Mouse (Mus musculus) left cerebral cortex, postnatal 4 days (tissue): ENCODE measurements around the gene Lamc3. TPM values are rescaled to one million over a fixed set of nuclear protein-coding genes. Genes with fewer than 3 reads are reported as not detected.
"Not testable (repeated sequence)": the region's sequence is repeated elsewhere in the genome, so short reads cannot be mapped to it uniquely, and the experiment has no call there.

ENCODE experiments used
- DNase-seq: peaks from one replicate; pipeline ENCODE4 v3.0.0-alpha.2; 2022
- intact Hi-C: fragments of 180-260 bp; cut with DNase I; formaldehyde crosslinking; loops from one replicate; pipeline ENCODE4 v1.15.1; 2025
- total RNA-seq, 2 experiments: library from RNA; stranded (reverse); gene quantifications; 2 replicates each; pipeline ENCODE4 v1.2.3; 2021

Gene Lamc3
- total RNA-seq, 2 experiments from 2014 or later: 11.8 to 12.7 TPM

DNA sequence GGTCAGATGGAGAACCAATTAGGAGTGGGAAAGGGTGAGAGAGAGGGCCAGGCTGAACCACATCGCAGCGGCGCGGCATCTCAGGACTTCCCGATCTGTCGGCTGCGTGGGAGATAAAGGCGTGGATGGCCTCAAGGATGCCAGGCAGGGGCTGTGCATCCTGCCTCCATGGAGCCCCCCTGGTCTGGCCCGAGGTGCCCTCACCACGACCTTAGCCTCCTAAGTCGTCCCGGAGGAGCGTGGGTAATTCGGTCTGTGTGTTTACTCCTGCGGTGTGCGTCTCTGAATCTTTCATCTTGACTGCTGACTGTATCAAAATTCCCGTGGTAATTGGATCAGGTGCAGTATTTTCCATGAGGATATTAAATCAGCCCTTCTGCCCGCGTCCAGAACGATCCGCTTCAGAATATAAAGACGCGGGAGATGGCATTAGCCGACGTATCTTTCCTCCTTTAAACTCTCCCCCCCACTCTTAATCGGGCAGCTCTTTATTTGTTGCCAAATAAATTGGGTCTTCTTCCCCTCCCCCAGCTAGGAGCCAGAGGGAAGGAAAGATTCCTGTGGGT is 12.7 kb upstream of the Lamc3 start:
- intact Hi-C loops: no loop called here
- DNase-seq: no peak

DNA sequence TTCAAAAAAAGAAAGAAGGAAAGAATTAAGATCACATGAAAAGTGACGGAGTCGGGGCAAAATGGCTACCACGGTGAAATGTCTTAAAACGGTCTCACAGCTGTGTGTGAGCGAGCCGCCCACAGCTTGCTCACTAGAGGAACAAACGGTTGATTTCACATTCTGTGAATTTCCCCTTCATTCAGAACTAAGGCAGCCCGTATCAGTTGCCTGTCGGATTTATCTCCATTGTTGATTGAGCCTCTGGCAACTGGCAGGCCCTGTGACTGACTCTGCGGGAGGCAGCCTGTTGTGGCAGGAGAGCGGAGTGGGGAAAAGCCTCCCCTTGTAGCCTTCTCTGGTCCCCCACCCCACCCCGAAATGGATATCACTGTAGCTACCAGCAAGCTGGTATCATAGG is 10.6 kb upstream of the Lamc3 start:
- DNase-seq: no peak
- intact Hi-C loops: no loop called here

DNA sequence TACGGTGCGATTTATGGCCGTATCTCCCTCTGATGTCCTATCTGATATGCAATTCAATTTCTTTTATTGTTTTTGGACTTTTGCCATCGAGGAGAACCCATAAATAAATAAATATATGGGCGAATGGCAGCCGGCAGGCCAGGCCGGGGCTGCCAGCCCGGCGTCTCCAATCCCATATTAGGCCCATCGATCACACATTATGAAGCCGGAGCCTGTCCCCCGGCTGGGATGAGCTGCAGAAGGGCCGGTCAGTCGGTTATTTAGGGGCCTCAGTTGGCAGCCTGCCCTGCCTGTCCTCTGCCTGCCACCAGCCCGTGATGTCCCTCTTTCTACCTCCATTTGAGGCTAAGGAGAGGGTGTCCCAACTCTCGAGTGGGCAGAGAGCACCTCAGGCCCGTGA is 8.5 kb upstream of the Lamc3 start:
- intact Hi-C loops: no loop called here
- DNase-seq: no peak

DNA sequence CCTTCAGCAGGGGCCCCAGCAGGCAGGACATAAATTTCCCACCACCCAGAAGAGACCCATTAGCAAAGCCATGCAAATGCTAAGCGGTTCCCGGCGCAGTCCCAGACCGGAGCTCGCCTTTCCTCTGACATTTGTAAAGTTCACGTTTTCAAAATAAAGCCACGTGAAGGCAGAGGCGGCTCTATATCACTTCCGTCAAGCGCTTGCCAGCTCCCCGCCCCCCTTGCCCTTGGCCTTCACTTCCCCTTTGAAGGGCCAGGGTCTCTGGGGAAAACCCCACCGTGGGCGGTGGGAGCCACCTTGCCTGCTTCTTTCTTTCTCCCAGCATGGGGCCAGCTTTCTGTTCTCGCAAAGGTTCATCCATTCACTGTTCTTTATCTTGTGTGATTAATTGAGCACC is 6.2 kb upstream of the Lamc3 start:
- intact Hi-C loops: no loop called here
- no peak for DNase-seq

DNA sequence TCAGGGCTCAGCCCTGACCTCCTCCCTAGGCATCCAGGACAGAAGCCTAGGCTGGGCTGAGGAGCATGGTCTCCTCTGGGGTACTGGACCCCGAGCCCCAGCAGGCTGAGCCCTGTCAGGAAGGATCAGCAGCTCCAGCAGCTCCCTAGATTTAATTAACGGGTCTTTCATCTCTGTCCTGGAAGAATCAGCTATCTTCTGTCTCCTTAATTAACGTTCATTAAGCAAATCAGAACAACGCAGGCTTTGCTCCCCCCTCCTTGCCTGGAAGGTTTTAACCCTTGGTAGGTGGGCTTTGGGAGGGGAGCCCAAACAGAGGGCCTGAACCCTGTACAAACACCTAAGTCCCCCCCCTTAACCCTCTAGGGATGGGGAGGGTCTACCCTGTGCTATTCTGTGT is 4.0 kb upstream of the Lamc3 start:
- intact Hi-C loops: no loop called here
- DNase-seq: no peak

DNA sequence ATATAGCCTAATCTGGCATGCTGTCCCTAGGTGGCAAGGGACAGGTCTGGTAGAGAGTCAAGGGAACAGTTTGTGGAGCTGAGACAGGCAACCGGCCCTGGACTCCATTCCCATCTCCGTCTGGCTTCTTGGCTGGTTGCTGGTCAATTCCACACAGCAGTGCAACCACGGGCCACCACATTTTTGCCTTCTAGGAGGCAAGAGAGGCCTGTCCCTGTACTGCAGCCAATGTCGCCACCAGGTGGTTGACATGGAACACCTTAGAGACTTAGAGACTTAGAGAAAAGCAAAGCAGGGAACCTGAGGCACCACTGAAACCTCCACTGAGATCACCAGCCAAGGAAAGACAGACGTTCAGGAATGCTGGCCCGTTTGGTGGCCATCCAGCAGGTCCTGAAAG is 2.3 kb upstream of the Lamc3 start:
- peak; percentile 60 for DNase-seq
- intact Hi-C loops: no loop called here

DNA sequence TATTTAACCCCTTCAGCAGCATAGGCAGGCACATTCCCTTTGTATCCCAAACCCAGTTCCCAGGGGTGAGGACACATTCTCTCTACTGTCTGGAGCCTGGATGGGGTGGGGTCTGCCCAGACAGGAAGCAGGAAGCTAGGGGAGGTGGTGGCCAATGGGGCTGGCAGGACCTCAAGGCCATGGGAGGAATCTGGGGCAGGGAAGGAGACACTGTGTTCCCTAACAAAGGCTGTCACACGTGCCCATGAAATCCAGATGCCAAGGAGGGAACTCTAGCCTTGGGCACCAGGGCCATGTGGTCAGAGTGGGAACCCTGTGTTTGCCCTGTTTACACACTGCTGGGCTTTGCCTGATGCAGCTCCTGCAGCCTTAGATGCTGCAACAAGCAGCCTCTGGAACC is 1.8 kb downstream of the Lamc3 start:
- intact Hi-C loops: no loop called here

DNA sequence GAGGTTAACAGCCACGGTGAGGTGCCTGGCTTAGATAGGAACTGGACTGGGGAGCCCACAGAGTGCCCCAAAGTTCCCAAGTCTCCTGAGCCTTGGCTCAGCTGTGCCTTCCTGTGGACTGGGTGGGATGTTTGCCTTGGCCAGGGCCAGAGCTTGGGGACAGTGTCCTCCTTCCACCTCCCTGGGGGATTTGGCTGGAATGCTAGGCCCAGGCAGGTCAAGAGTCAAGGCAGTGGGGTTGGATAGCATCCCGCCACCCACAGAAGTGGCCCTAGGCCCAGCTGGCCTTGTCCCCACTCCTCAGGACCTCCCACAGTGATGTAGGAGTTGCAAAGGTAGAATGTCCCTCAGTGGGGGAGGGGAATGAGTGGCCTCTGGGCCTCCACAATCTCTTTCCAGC is 4.1 kb downstream of the Lamc3 start:
- intact Hi-C loops: no loop called here
- no peak for DNase-seq

More for the DNA sequence above, 1.8 kb downstream of the Lamc3 start:
- DNase-seq: no peak

DNA sequence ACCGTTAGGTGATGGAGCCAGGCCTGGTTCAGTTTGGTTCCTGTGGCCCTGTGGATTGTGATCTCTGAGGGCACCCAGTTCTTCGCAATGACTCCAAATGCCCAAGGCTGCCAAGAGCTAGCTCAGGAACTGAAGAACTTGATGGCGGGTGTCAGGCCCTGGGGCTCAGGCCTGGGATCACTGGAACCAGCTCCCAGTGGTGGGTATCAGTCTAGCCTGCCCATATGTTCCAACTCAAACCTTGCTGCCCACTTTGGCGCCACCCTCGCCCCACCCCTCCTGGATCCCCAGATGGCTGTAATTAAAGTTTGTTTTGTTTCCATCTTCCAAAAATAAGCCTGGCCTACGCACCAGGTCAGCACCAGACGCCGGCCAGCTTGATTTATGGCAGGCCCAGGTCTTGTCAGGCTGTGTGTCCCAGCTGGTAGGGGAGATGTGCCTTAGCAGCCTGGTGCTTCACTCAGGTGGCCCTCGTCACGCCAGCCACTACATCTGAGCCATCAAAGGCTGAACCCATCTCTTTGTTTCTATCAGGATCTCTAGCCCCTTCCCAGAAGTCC is 6.1 kb downstream of the Lamc3 start:
- intact Hi-C loops: no loop called here
- DNase-seq: no peak

DNA sequence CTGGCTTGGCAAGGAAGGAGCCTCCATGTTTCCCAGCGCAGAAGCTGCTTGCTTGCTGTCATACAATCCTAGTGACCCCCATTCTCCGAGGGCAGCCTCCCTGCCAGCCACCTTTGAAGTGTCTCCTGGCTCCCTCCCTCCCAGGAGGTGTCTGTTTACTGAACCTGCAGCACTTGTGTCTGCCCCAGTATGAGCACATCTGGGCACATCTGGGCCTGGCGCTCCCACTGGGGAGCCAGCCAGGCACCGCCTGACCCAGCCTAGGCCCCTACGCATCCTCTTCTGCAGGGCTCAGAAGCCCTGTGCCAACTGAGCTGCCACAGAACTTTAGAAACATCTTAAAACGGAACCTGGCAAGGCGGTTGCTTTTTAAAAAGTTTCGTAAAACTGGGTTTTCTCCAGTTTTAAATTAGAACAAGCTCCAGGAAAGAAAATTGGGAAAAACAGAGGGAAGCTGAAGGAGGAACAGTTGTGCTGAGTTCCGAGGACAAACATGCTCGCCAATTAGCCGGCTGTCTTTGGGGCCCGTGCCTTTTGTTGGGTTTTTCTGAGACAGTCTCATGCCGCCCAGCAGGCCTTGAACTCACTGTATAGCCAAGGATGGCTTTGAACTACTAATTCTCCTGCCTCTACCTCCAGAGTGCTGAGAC is 7.3 kb downstream of the Lamc3 start:
- intact Hi-C loops: no loop called here

DNA sequence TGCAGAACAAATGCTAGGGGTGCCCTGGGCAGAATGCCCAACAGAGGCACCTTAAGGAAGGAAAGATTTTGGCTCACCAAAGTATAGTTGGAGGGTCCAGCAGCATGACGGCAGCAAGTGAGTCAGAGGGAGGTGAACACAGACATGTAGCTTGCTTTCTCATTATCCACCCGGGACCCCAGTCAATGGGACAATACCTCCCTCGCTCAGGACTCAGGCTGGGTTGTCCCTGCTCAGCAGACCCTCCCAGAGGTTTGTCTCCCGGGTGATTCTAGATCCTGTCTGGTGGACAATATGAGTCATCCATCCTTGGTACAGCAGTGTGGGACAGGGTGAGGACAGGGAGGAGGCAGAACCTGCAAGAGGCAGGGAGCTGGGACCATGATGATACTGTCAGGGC is 13.8 kb downstream of the Lamc3 start:
- no peak for DNase-seq
- intact Hi-C loops: no loop called here

More for the DNA sequence above, 7.3 kb downstream of the Lamc3 start:
- DNase-seq: no peak

DNA sequence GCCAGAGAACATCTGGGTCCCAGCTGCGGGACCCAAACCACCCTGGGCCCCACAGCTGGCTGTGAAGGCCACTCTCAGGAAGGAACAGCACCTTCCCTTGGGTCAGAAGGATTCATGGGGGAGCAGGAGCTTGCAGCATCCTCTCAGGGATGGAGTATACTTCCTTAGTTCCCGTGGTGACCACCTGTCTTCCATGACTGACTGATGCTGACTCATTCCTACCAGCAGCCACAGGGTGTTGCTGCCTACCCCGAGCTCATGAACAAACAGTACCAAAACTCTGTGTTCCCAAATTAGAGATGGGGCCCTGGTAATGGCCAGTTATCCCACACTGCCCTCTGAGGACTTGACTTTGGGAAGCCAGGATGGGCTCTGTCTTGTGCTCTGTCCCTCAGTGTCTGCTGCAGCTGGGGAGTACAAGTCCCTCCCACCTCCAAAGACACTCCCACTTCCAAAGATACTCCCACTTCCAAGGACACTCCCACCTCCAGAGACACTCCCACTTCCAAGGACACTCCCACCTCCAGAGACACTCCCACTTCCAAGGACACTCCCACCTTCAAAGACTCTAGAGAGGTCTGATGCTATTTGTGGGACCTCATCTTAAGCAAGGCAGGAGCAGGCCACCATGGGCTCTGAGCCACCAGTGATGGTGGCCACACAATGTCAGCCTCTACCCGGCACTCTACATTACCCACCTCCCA is 14.7 kb downstream of the Lamc3 start:
- DNase-seq: no peak
- intact Hi-C loops: no loop called here

DNA sequence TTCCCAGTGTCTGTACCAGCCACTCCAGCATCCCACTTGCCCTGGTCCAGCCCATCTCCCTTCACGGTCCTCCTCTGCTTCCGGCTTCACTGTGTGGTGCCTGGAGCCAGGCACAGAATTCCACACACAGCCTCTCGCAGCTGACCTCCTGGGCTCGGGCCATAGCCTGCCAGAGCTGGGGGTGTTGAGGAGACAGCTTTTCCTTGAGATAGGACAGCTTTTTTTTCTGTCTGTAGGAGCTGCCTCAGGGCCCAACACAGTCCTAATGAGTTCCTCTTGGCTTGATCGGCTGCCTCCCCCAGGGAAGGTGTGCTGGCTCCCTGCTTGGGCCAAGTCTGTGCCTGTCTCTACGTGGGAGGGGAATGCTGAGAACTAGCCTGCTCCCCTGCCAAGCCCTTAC is 17.0 kb downstream of the Lamc3 start:
- intact Hi-C loops: no loop called here
- DNase-seq: no peak

DNA sequence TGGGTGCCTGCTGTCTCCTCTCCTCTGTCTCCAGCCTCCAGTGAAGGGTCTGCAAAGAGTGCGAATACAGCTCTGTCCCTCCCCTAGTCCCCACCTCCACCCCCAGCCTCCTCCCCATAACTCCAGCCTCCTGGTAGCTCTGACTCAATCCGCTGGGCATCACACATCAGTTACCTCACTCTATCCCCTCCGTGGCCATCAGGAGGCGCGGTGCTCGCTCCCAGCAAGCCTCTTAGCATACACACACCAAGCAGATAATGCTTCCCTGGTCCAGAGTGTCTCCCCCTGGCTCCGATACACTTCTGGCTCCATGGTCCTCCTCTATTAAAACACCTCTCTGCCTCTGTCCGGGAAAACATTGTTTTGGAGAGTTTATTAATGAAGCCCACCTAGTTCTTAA is 17.5 kb downstream of the Lamc3 start:
- intact Hi-C loops: no loop called here
- DNase-seq: no peak

DNA sequence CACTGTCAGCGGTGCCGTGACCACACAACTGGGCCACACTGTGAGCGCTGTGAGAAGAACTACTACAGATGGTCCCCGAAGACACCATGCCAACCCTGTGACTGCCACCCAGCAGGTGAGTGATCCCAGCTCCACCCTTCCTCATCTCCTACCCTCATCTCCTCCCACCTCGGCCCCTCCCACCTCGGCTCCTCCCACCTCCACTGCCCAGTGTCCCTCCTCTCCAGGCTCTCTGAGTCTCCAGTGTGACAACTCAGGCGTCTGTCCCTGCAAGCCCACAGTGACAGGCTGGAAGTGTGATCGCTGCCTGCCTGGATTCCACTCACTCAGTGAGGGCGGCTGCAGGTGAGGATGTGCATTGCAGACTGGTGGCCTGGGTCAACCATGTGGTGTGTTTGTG is 18.6 kb downstream of the Lamc3 start:
- intact Hi-C loops: no loop called here
- no peak for DNase-seq

DNA sequence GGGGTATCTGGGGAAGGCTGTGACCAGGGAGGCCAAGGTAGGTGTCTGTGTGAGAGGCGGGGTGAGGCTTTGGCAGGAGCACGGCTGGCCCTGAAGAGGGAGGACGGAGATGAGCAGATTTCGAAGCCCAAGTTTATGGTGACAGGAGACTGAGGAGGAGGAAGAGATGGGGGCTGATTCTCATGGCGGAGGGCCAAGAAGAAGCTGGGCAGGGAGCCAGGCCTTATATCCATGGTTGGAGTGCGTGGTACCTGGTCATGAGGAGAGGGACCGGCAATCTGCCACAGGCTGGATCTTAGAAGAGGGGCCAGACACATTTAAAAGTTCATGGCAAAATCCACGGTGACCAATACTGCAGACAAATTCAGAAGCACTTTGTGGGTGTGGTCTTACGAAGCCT is 19.3 kb downstream of the Lamc3 start:
- intact Hi-C loops: no loop called here
- DNase-seq: peak; percentile 28

DNA sequence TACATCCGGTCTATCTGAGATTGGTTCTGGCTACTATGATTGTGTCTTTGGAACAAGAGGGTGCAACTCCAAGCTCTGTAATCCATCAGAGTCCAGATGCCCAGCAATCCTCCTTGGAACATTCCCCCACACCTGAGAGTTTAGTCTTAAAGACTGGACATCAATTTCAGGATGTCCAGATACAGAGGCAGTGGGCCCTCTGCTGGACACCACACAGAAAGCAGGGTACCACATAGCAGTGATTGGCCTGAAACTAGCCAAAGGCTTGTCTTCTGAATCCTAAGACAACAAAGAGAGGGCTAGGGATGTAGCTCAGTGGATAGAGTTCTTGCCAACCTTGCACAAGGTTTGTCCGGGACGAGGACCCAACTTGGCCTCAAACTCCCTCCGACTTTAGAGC is 25.5 kb downstream of the Lamc3 start:
- peak; percentile 50 for DNase-seq
- intact Hi-C loops: loop anchor here (5.0 to 10.0 kb wide), 3 partner anchors 100 to 428 kb away; partner anchors contain the start of genes Abl1 and Qrfp

DNA sequence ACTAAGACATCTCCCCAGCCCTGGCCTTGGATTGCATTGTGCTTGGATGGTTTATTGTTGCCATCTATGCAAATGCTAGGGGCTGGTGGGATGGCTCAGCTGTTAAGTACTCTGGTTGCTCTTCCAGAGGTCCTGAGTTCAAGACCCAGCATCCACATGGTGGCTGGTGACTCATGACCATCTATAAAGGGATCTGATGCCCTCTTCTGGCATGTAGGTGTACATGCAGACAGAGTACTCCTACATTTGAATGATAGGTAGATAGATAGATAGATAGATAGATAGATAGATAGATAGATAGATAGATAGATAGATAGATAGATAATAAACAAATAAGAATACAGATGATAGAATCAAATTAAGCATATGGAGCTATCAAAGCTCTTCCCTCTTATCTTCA is 27.1 kb downstream of the Lamc3 start:
- not testable (repeated sequence) for DNase-seq
- intact Hi-C loops: loop anchor here (5.0 to 10.0 kb wide), 3 partner anchors 102 to 429 kb away; partner anchors contain the start of genes Abl1 and Qrfp

DNA sequence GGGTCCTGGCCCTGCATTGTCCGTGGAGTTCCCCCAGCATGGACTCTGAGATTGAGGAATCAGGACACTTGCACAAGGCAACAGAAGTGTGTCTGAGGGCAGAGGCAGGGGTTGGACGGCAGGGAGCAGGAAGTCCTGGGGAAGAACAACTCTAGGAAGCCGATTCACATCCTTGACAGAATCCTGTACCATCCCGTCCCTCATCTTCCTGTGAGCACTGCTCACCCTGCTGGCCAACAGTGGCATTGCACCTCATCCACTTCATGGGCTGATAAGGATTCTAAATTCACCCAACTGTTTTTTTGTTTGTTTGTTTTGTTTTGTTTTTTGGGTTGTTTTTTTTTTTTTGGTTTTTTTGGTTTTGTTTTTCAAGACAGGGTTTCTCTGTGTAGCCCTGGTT is 28.0 kb downstream of the Lamc3 start:
- intact Hi-C loops: loop anchor here (5.0 to 10.0 kb wide), 2 partner anchors 128 to 430 kb away; no protein-coding TSS in a partner anchor
- peak; percentile 87 for DNase-seq

DNA sequence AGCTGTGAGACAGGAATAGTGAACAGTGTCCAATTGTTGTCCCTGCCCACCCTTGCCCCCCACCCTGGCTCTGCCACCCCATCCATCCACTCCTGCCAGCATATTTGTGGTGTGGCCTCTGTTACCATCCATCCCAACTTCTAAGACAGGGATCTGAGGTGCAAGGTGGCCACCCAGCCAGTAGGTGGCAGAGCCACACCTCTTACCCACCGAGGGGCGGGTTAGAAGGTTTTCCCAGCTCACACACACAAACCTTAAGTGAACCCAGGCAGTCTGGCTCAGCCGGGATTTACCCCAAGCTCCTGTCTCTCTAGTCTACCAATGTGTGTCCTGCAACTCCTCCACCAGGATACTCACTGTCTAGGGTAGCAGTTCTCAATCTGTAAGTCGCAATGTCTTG is 30.5 kb downstream of the Lamc3 start:
- DNase-seq: peak; percentile 42
- intact Hi-C loops: loop anchor here (5.0 to 10.0 kb wide), 2 partner anchors 130 to 433 kb away; no protein-coding TSS in a partner anchor

DNA sequence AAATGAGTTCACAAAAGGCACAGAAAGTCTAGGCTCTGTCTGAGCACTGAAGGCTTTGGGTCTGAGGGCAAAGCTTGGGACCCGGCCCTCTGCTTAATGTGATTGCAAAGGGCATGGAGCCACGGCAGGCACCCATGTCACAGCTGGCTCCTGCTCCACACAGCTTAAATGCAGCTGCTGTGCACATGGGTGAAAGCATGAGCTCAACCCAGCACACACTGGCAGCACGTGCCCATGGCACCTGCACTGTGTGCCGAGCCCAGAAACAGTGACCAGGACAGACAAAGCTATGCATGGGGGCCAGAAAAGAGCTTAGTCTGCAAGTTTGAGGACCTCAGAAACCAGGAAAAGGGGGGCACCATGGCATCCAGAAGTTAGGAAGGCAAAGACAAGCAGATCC is 36.6 kb downstream of the Lamc3 start:
- intact Hi-C loops: no loop called here
- no peak for DNase-seq

DNA sequence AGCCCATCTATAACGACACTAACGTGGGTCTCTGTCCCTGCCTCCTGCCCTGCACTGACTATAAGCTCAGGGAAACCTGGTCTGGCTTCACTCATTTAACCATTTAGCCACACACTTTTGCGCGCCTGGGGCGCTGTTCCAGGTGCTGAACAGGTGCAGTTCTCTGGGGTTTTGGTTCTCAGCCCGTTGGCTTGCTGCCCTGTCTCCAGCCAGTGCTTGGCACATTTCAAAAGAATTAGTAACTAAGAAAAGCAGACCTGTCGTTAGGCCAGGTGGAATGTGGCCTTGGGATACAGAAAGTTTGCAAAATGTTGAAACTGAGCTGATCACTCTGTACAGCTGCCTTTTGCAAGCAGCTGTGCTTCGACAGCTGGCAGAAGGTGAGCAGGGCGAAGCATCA is 37.7 kb downstream of the Lamc3 start:
- DNase-seq: no peak
- intact Hi-C loops: no loop called here
